ENCODE assay signal across 19 mouse cellular contexts in genomic region chr13:51103861-51104650, GRCm38 (mm10). TPM values are rescaled to one million over a fixed set of nuclear protein-coding genes. Genes with fewer than 3 reads are reported as not detected.
DNase-seq lines count a peak whose midpoint lies in the region; ATAC-seq and TF ChIP-seq lines count a peak whose summit lies in the region.
"Had no signal": no experiment of that assay in that cellular context is flagged by ENCODE, and none has a peak within 500 bp of the region (broad histone marks: within the 10 kb centered on the region; RNA-seq: fewer than 3 reads in every experiment).

No protein-coding gene starts in this region.

- no peak for TF ChIP-seq CTCF in kidney, postnatal 0 days (IDR thresholded peaks at IDR 0.05; ENCODE audit: low read depth)

- DNase-seq in heart, embryonic 10.5 days (ENCODE audit: low spot score) = no peak
- DNase-seq in kidney, postnatal 0 days (ENCODE audit: low spot score) = no peak
- DNase-seq in kidney, postnatal 4 days = no peak
- peak; percentile 58 to 59 for DNase-seq in B cell, adult 2 months
- DNase-seq in ZHBTc4 (ENCODE audit: low read depth, low spot score) = peak; percentile 71
- no peak for DNase-seq in left cerebral cortex, adult 8-10 months (ENCODE audit: low spot score in 2 of 2)
- DNase-seq: adrenal gland, postnatal 25 days; cerebellum, adult 8-10 months; liver, postnatal 0 days; thymus, adult 2 months had no signal

- no peak overlapping the region for H3K9ac ChIP-seq in heart, embryonic 16.5 days (ENCODE audit: low read length)
- H3K9ac ChIP-seq in kidney, postnatal 0 days (ENCODE audit: low read depth, low read length) = no peak overlapping the region
- no peak overlapping the region for H3K9ac ChIP-seq in neural tube, embryonic 15.5 days (replicated peaks)
- H3K9ac ChIP-seq: embryonic facial prominence, embryonic 12.5 days; hindbrain, embryonic 12.5 days; limb, embryonic 15.5 days; liver, postnatal 0 days; midbrain, embryonic 12.5 days had no signal

- no peak overlapping the region for H3K27ac ChIP-seq in heart, embryonic 16.5 days (ENCODE audit: low read length)
- H3K27ac ChIP-seq in heart, embryonic 10.5 days = no peak overlapping the region
- H3K27ac ChIP-seq in kidney, postnatal 0 days = peak overlapping the region; percentile 37; the same call in 1 of the 2 replicates
- H3K27ac ChIP-seq in neural tube, embryonic 15.5 days (replicated peaks) = no peak overlapping the region
- H3K27ac ChIP-seq: embryonic facial prominence, embryonic 12.5 days; hindbrain, embryonic 12.5 days; limb, embryonic 15.5 days; macrophage; midbrain, embryonic 12.5 days had no signal

- peaks cover 17% of the 10 kb centered on the region for H3K4me1 ChIP-seq in heart, embryonic 16.5 days (ENCODE audit: control insufficient read depth, insufficient read depth, low read length)
- H3K4me1 ChIP-seq in heart, embryonic 10.5 days = peaks cover 5% of the 10 kb centered on the region; the same call in 1 of the 2 replicates
- peaks cover 8% of the 10 kb centered on the region for H3K4me1 ChIP-seq in kidney, postnatal 0 days (replicated peaks; ENCODE audit: insufficient read depth, low read length)
- peaks cover 17% of the 10 kb centered on the region for H3K4me1 ChIP-seq in neural tube, embryonic 15.5 days

- H3K27me3 ChIP-seq in heart, embryonic 16.5 days (ENCODE audit: control insufficient read depth, insufficient read depth, low read length) = no peaks in the 10 kb centered on the region
- no peaks in the 10 kb centered on the region for H3K27me3 ChIP-seq in heart, embryonic 10.5 days (ENCODE audit: insufficient read depth, poor library complexity, severe bottlenecking)
- H3K27me3 ChIP-seq in kidney, postnatal 0 days (ENCODE audit: insufficient read depth, low read length) = no peaks in the 10 kb centered on the region
- no peaks in the 10 kb centered on the region for H3K27me3 ChIP-seq in neural tube, embryonic 15.5 days (replicated peaks)
- H3K27me3 ChIP-seq: embryonic facial prominence, embryonic 12.5 days; heart, embryonic 15.5 days; hindbrain, embryonic 12.5 days; limb, embryonic 15.5 days had no signal

- whole genome bisulfite sequencing in heart, embryonic 16.5 days = 96% methylated on average over 9 of the region's 9 CpGs
- WGBS in heart, embryonic 10.5 days = 94% methylated on average over 9 of the region's 9 CpGs
- WGBS in kidney, postnatal 0 days = 93% methylated on average over 9 of the region's 9 CpGs
- WGBS in neural tube, embryonic 15.5 days = 96% methylated on average over 9 of the region's 9 CpGs

- no peak overlapping the region for H3K4me3 ChIP-seq in heart, embryonic 16.5 days (ENCODE audit: low read length)
- H3K4me3 ChIP-seq in heart, embryonic 10.5 days = no peak overlapping the region
- no peak overlapping the region for H3K4me3 ChIP-seq in kidney, postnatal 0 days (replicated peaks; ENCODE audit: low read depth, low read length)
- no peak overlapping the region for H3K4me3 ChIP-seq in neural tube, embryonic 15.5 days (replicated peaks)
- H3K4me3 ChIP-seq: embryonic facial prominence, embryonic 12.5 days; hindbrain, embryonic 12.5 days; limb, embryonic 15.5 days; midbrain, embryonic 12.5 days had no signal

- peaks cover 8% of the 10 kb centered on the region; the same call in 1 of the 2 replicates for H3K36me3 ChIP-seq in heart, embryonic 16.5 days (ENCODE audit: control insufficient read depth, insufficient read depth)
- peaks cover 48% of the 10 kb centered on the region for H3K36me3 ChIP-seq in heart, embryonic 10.5 days
- no peaks in the 10 kb centered on the region for H3K36me3 ChIP-seq in kidney, postnatal 0 days (ENCODE audit: insufficient read depth, low read length)
- no peaks in the 10 kb centered on the region for H3K36me3 ChIP-seq in neural tube, embryonic 15.5 days
- H3K36me3 ChIP-seq: heart, embryonic 15.5 days had no signal

- peaks cover 6% of the 10 kb centered on the region; the same call in 1 of the 2 replicates for H3K9me3 ChIP-seq in heart, embryonic 16.5 days (replicated peaks; ENCODE audit: control insufficient read depth, low read length)
- H3K9me3 ChIP-seq in heart, embryonic 10.5 days = no peaks in the 10 kb centered on the region; the same call in 1 of the 2 replicates
- H3K9me3 ChIP-seq in kidney, postnatal 0 days (replicated peaks; ENCODE audit: low read length) = no peaks in the 10 kb centered on the region; the same call in 1 of the 2 replicates
- no peaks in the 10 kb centered on the region for H3K9me3 ChIP-seq in neural tube, embryonic 15.5 days (replicated peaks)
- H3K9me3 ChIP-seq: embryonic facial prominence, embryonic 12.5 days; heart, embryonic 15.5 days had no signal

- no peak for ATAC-seq in heart, embryonic 16.5 days (replicated peaks; ENCODE audit: extremely low read depth, insufficient read depth, low FRiP score)
- no peak for ATAC-seq in kidney, postnatal 0 days (replicated peaks; ENCODE audit: low FRiP score, low read depth)
- ATAC-seq in neural tube, embryonic 15.5 days (ENCODE audit: low FRiP score) = no peak
- ATAC-seq: forebrain, embryonic 16.5 days; liver, postnatal 0 days had no signal

- H3K4me2 ChIP-seq in heart, embryonic 16.5 days (ENCODE audit: low read depth, low read length) = 0 out of 2 replicates have a peak overlapping the region, but pooled peaks have one; percentile 47
- no peak overlapping the region for H3K4me2 ChIP-seq in kidney, postnatal 0 days (ENCODE audit: low read length)
- H3K4me2 ChIP-seq in neural tube, embryonic 15.5 days = no peak overlapping the region
- H3K4me2 ChIP-seq: hindbrain, embryonic 12.5 days; limb, embryonic 15.5 days; midbrain, embryonic 12.5 days had no signal

RNA-seq across cellular contexts. Expression of gene Spin1, which starts 3.4 kb away (rescaled TPM):
- polyA plus RNA-seq in heart, embryonic 16.5 days (2015; fragmentation: Nextera tagmentation; extraction: Ambion mirVana) = 50.1 and 50.4 TPM in 2 replicates
- 55.5 and 63.4 TPM in 2 replicates for polyA plus RNA-seq in heart, embryonic 10.5 days (2016; fragmentation: Nextera tagmentation; extraction: Ambion mirVana)
- 67.6 and 71.8 TPM in 2 replicates for polyA plus RNA-seq in kidney, postnatal 0 days (2015; fragmentation: Nextera tagmentation; extraction: Ambion mirVana)
- total RNA-seq in left cerebral cortex, adult 8-10 months (2022) = 100 to 1,000 TPM; 153 to 182 (median 175) TPM
- 125 and 135 TPM in 2 replicates for polyA plus RNA-seq in neural tube, embryonic 15.5 days (2015; fragmentation: Nextera tagmentation; extraction: Ambion mirVana)

Comparison
In these comparisons a context has a peak if more than half of its experiments do, and no peak if none do; other contexts are left out.
1. DNase-seq: peak in B cell, adult 2 months (2 of 2) and ZHBTc4 (single experiment); none in heart, embryonic 10.5 days (single experiment), kidney, postnatal 0 days (single experiment), kidney, postnatal 4 days (0 of 2) and left cerebral cortex, adult 8-10 months (0 of 2).